Mouse (Mus musculus) cerebellum, postnatal 25 days (tissue): ENCODE results near the gene Ankrd11.

Experiments
- DNase-seq, 2 experiments: peaks; one replicate each; pipeline ENCODE4 v3.0.0; 2021; ENCODE audit warnings: mixed read lengths in 2 of 2

The Ankrd11 gene

DNA sequence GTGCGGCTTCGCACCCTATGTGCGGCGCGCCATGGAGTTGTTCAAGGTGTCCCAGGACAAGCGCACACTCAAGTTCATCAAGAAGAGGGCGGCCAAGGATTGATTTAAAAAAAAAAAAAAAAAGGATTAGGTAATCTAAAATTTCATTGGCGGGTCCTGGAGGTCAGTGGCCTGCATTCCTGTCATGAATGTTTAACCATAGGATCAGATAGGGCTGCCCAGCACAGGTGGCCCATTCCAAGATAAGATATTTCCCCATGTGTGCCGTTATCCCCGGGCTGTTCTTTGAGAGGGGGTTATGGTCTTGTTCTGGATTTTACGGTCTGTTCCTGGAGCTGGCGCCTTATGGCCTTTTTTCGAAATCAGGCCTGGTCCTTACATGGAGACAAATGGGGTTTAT lies 205.4 kb downstream of the Ankrd11 start:
- no peak for DNase-seq

DNA sequence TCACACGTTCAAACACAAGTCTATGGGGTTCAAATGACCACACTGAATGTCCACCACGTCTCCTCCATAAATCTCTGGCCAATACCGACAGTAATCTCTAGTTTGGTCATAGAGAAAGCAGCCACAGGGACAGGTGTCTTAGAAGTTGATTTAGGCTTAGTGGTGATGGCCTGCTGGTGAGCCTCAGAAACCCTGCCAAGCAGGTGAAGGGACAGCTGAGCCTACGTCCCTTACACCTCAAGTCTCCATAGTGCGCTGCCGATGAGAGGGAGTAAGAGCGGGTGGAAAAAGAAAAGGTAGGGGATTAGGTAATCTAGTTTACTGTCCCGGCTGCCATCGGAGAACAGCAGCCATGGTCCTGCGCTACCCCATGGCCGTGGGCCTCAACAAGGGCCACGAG lies 205.9 kb downstream of the Ankrd11 start:
- DNase-seq = no peak

DNA sequence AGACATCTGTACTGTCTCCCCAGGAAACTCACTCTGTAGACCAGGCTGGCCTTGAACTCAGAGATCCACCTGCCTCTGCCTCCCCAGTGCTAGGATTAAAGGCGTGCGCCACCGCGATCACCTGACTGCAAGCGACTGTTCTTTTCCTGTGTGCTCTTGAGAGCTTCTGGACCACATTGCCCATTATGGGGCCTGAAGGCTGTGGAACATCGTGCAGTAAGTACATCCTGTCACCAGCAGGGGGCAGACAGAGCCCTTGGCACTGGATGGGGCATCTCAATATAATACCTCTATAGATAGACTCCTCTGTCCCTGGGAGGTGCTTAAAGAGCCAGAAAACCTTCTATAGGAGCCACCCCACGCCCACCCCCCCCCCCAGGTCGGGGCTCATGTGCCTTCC lies 207.1 kb downstream of the Ankrd11 start:
- DNase-seq = peak; percentile 89 to 93

DNA sequence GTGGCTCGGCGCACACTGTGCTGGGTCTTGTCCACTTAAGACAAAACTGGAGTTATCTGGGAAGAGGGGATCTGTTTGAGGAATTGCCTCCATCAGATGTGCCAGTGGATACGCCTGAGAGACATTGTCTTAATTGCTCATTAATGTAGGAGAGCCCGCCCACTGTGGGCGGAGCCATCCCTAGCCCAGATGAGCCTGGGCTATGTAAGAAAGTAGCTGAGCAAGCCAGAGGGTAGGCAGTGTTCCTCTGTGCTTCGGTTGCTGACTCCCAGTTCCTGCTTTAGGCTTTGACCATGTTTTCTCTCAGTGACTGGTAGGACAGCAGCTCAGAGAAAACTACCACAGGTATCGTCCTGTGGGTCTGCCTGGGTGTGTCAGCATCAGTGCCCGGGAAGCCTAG lies 207.7 kb downstream of the Ankrd11 start:
- DNase-seq = no peak
